Mouse (Mus musculus) neural tube, embryonic 11.5 days (tissue): ENCODE data around the gene Acta2. TPM values are rescaled to one million over a fixed set of nuclear protein-coding genes. Genes with fewer than 3 reads are reported as not detected.

ENCODE experiments used
- ATAC-seq: fragments of 200-750 bp; cut with Nextera tagmentation; 2 replicates; pipeline ENCODE4 v1.8.0; 2017; ENCODE audit warnings: moderate number of reproducible peaks, mild to moderate bottlenecking, moderate TSS enrichment, moderate library complexity; ENCODE audit not compliant: insufficient read depth, low FRiP score, low TSS enrichment
- DNase-seq: peaks from one replicate; pipeline ENCODE4 v3.0.0-alpha.2; 2015; ENCODE audit warnings: low spot score
- H3K27ac ChIP-seq: fragments of 300-500 bp; sonication (generic); 2 replicates; pipeline ENCODE4 v1.5.1; 2014; ENCODE audit warnings: low read depth, mild to moderate bottlenecking, low read length
- H3K27me3 ChIP-seq: fragments of 300-500 bp; sonication (generic); 2 replicates; pipeline ENCODE4 v1.6.1; 2014; ENCODE audit warnings: mild to moderate bottlenecking, low read length, mixed read lengths; ENCODE audit not compliant: control insufficient read depth, insufficient read depth
- H3K36me3 ChIP-seq: fragments of 300-500 bp; sonication (generic); 2 replicates; pipeline ENCODE4 v1.6.1; 2014; ENCODE audit warnings: mild to moderate bottlenecking, low read length, moderate library complexity, mixed read lengths; ENCODE audit not compliant: control insufficient read depth, insufficient read depth
- H3K4me1 ChIP-seq: fragments of 300-500 bp; sonication (generic); 2 replicates; pipeline ENCODE4 v1.6.1; 2014; ENCODE audit warnings: low read length, mixed read lengths; ENCODE audit not compliant: control insufficient read depth, insufficient read depth
- H3K4me2 ChIP-seq: fragments of 300-500 bp; sonication (generic); 2 replicates; pipeline ENCODE4 v1.6.1; 2014; ENCODE audit warnings: low read depth, mild to moderate bottlenecking, moderate library complexity
- H3K4me3 ChIP-seq: fragments of 300-500 bp; sonication (generic); 2 replicates; pipeline ENCODE4 v1.5.1; 2014; ENCODE audit warnings: low read depth, low read length
- H3K9ac ChIP-seq: fragments of 300-500 bp; sonication (generic); 2 replicates; pipeline ENCODE4 v1.6.1; 2014; ENCODE audit warnings: mild to moderate bottlenecking, low read length
- H3K9me3 ChIP-seq: fragments of 300-500 bp; sonication (generic); 2 replicates; pipeline ENCODE4 v1.6.1; 2016; ENCODE audit warnings: low read length; ENCODE audit not compliant: control insufficient read depth
- WGBS: fragments of 180-500 bp; shearing (Covaris S2); extraction: QIAGEN DNeasy Blood & Tissue Kit; methylation state at CpG from one replicate; pipeline ENCODE4 v1.1.7; 2014; 5-methylcytosine and 5-hydroxymethylcytosine counted together
- polyA plus RNA-seq: library from polyadenylated mRNA; unstranded; fragments of >200 nt; fragmentation: Nextera tagmentation; extraction: Ambion mirVana; gene quantifications from 2 replicates; pipeline ENCODE4 v1.2.1, GENCODE M21; 2014

Acta2 gene
- polyA plus RNA-seq = 62.3 and 73.6 TPM in 2 replicates

GRCm38 (mm10) chr19:34254880-34255681, at the start of gene Acta2:
Acta2 (minus strand) TSS chr19:34255590.
- H3K27me3 ChIP-seq = no peaks in the 10 kb centered on the region
- H3K4me3 ChIP-seq = no peak within 1 kb of the TSS
- H3K4me2 ChIP-seq = no peak within 1 kb of the TSS
- no peaks in the 10 kb centered on the region for H3K36me3 ChIP-seq
- no peaks in the 10 kb centered on the region for H3K9me3 ChIP-seq
- DNase-seq = no peak
- no peak for ATAC-seq
- no peak within 1 kb of the TSS for H3K27ac ChIP-seq
- H3K9ac ChIP-seq = no peak within 1 kb of the TSS
- H3K4me1 ChIP-seq = no peaks in the 10 kb centered on the region
- 44% methylated on average over 16 of the region's 16 CpGs for WGBS

GRCm38 (mm10) chr19:34304917-34305316, 49.5 kb upstream of the Acta2 start:
- DNase-seq (no peak), ATAC-seq (no peak)
- Histone ChIP-seq H3K4me3 (no peak overlapping the region), H3K36me3 (no peaks in the 10 kb centered on the region), H3K27ac (no peak overlapping the region), H3K27me3 (no peaks in the 10 kb centered on the region), H3K9me3 (no peaks in the 10 kb centered on the region), H3K4me1 (no peaks in the 10 kb centered on the region), H3K9ac (no peak overlapping the region), H3K4me2 (no peak overlapping the region)

DNA sequence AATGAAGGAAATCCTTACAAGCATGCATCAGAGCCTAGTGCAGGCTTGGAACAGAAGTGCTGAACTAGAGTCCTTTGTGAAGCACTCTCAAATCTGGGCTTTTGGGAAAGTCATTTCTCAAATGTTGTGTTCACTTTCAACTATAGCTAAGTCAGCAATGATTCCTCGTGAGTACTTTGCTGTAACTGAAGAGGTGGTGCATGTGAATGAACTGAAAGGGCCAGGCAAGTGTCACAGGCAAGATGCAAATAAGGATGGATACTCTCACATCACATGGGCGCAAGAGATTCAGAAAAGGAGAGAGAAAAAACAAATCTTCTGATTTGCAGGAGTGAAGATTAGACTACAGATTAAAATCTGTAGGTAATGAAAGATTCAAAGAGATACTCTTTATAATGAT, 45.0 kb upstream of the Acta2 start:
- 84% methylated on average over 2 of the region's 2 CpGs for WGBS
- no peak overlapping the region for H3K4me3 ChIP-seq
- H3K4me2 ChIP-seq = no peak overlapping the region
- no peaks in the 10 kb centered on the region for H3K4me1 ChIP-seq
- no peaks in the 10 kb centered on the region for H3K9me3 ChIP-seq
- DNase-seq = no peak
- no peak overlapping the region for H3K27ac ChIP-seq
- H3K36me3 ChIP-seq = no peaks in the 10 kb centered on the region
- H3K27me3 ChIP-seq = no peaks in the 10 kb centered on the region
- ATAC-seq = no peak
- no peak overlapping the region for H3K9ac ChIP-seq

DNA sequence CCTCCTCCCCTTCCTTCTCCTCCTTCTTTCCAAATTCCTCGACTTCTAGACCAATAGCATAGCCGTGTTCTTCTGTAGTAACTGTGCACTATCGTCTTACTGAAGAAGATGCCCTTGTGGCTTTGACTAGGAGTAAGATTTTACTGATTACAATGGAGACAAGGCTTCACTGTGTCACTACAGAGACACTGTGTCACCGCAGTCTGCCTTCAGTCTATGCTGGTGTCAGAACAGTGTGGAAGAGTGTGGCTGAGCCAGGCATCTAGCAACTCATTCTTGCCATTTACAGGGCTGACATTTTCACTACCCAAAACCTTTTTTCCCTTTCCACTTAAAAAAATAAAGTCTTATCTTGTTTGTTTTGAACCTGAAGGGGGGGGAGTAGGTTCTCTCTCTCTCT, 43.8 kb upstream of the Acta2 start:
- no peaks in the 10 kb centered on the region for H3K4me1 ChIP-seq
- 74% methylated on average over 4 of the region's 4 CpGs for WGBS
- no peak for DNase-seq
- no peak overlapping the region for H3K4me2 ChIP-seq
- H3K27me3 ChIP-seq = no peaks in the 10 kb centered on the region
- H3K36me3 ChIP-seq = no peaks in the 10 kb centered on the region
- no peak overlapping the region for H3K27ac ChIP-seq
- ATAC-seq = no peak
- H3K4me3 ChIP-seq = no peak overlapping the region
- no peak overlapping the region for H3K9ac ChIP-seq
- no peaks in the 10 kb centered on the region for H3K9me3 ChIP-seq

DNA sequence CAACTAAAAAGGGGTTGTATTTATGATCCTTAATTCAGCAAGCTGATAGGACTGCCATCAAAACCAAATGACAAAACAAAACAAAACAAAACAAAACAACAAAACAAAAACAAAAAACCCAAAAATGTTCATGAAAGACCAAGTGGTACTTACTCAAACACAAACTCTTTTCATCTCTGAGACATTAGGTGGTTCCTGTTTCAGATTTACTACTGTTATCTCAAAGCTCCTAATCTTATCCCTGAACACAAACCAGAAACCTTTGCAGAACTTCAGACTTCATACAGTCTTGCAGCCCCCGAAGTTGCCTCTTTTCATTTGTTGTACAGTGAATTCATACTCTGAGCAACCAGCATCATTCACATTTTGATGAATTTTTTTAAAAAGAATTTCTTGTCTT, 43.1 kb upstream of the Acta2 start:
- Histone ChIP-seq H3K27me3 (no peaks in the 10 kb centered on the region), H3K36me3 (no peaks in the 10 kb centered on the region), H3K4me3 (no peak overlapping the region), H3K4me2 (no peak overlapping the region), H3K4me1 (no peaks in the 10 kb centered on the region), H3K9ac (no peak overlapping the region), H3K9me3 (no peaks in the 10 kb centered on the region), H3K27ac (no peak overlapping the region)
- no peak for DNase-seq
- no peak for ATAC-seq
- 100% methylated on average over 1 of the region's 1 CpGs for WGBS

- DNase-seq (no peak), ATAC-seq (no peak)
- Histone ChIP-seq H3K36me3 (no peaks in the 10 kb centered on the region), H3K9me3 (no peaks in the 10 kb centered on the region), H3K9ac (no peak overlapping the region), H3K27ac (no peak overlapping the region), H3K4me2 (no peak overlapping the region), H3K4me1 (no peaks in the 10 kb centered on the region), H3K27me3 (no peaks in the 10 kb centered on the region), H3K4me3 (no peak overlapping the region)
- WGBS = 83% methylated on average over 6 of the region's 6 CpGs
Measured at GRCm38 (mm10) chr19:34295442-34295841, 40.1 kb upstream of the Acta2 start.

- H3K4me2 ChIP-seq = no peak overlapping the region
- DNase-seq = no peak
- H3K9me3 ChIP-seq = no peaks in the 10 kb centered on the region
- no peak for ATAC-seq
- H3K4me3 ChIP-seq = no peak overlapping the region
- H3K4me1 ChIP-seq = no peaks in the 10 kb centered on the region
- 84% methylated on average over 3 of the region's 3 CpGs for WGBS
- H3K9ac ChIP-seq = no peak overlapping the region
- no peak overlapping the region for H3K27ac ChIP-seq
- no peaks in the 10 kb centered on the region for H3K27me3 ChIP-seq
- no peaks in the 10 kb centered on the region for H3K36me3 ChIP-seq
Measured at GRCm38 (mm10) chr19:34293376-34293947, 38.1 kb upstream of the Acta2 start.

- Histone ChIP-seq H3K27ac (no peak overlapping the region), H3K4me1 (no peaks in the 10 kb centered on the region), H3K4me3 (no peak overlapping the region), H3K36me3 (no peaks in the 10 kb centered on the region), H3K9ac (no peak overlapping the region), H3K9me3 (no peaks in the 10 kb centered on the region), H3K27me3 (no peaks in the 10 kb centered on the region), H3K4me2 (no peak overlapping the region)
- DNase-seq = no peak
- no peak for ATAC-seq
- WGBS = 76% methylated on average over 2 of the region's 2 CpGs
Measured at GRCm38 (mm10) chr19:34292701-34293100, 37.3 kb upstream of the Acta2 start.

GRCm38 (mm10) chr19:34291956-34292355, 36.6 kb upstream of the Acta2 start:
- H3K9me3 ChIP-seq = no peaks in the 10 kb centered on the region
- 78% methylated on average over 5 of the region's 5 CpGs for WGBS
- H3K9ac ChIP-seq = no peak overlapping the region
- H3K4me1 ChIP-seq = no peaks in the 10 kb centered on the region
- no peaks in the 10 kb centered on the region for H3K36me3 ChIP-seq
- no peak overlapping the region for H3K4me3 ChIP-seq
- ATAC-seq (no peak), DNase-seq (no peak)
- no peak overlapping the region for H3K4me2 ChIP-seq
- H3K27me3 ChIP-seq = no peaks in the 10 kb centered on the region
- no peak overlapping the region for H3K27ac ChIP-seq
